Mouse (Mus musculus): ENCODE data around the gene Ptpn7. TPM values are rescaled to one million over a fixed set of nuclear protein-coding genes. Genes with fewer than 3 reads are reported as not detected.
"Not testable (repeated sequence)": the region's sequence is repeated elsewhere in the genome, so short reads cannot be mapped to it uniquely, and the experiment has no call there.

Ptpn7 gene
- polyA plus RNA-seq, 1 experiment, result 0.29 TPM

GRCm38 (mm10) chr1:135182975-135183374 is 50.5 kb downstream of the Ptpn7 start:
- 82% methylated on average over 3 of the region's 3 CpGs for WGBS
- Histone ChIP-seq H3K27ac (ENCODE audit: insufficient read depth, low read length) (no peak overlapping the region), H3K4me1 (ENCODE audit: control insufficient read depth, insufficient read depth, low read length) (peaks cover 11% of the 10 kb centered on the region), H3K27me3 (ENCODE audit: control insufficient read depth, insufficient read depth, low read length) (no peaks in the 10 kb centered on the region), H3K4me3 (replicated peaks; ENCODE audit: insufficient read depth, low read depth, low read length) (no peak overlapping the region)
- no peak for DNase-seq
- no peak for TF ChIP-seq CTCF (IDR thresholded peaks at IDR 0.05; ENCODE audit: borderline replicate concordance, insufficient read depth, low read depth, low read length)

- no peak for DNase-seq
- H3K27me3 ChIP-seq (ENCODE audit: control insufficient read depth, insufficient read depth, low read length), result no peaks in the 10 kb centered on the region
- WGBS, result 83% methylated on average over 4 of the region's 4 CpGs
- H3K27ac ChIP-seq (ENCODE audit: insufficient read depth, low read length), result no peak overlapping the region
- peaks cover 13% of the 10 kb centered on the region for H3K4me1 ChIP-seq (ENCODE audit: control insufficient read depth, insufficient read depth, low read length)
- no peak for TF ChIP-seq CTCF (IDR thresholded peaks at IDR 0.05; ENCODE audit: borderline replicate concordance, insufficient read depth, low read depth, low read length)
- TF ChIP-seq POLR2A (IDR thresholded peaks at IDR 0.05; ENCODE audit: borderline replicate concordance, insufficient read depth, low read length), result no peak
- no peak overlapping the region for H3K4me3 ChIP-seq (replicated peaks; ENCODE audit: insufficient read depth, low read depth, low read length)
Measured at GRCm38 (mm10) chr1:135183448-135183847, 50.9 kb downstream of the Ptpn7 start.

GRCm38 (mm10) chr1:135183941-135184570 is 51.6 kb downstream of the Ptpn7 start:
- H3K27me3 ChIP-seq (ENCODE audit: control insufficient read depth, insufficient read depth, low read length), result no peaks in the 10 kb centered on the region
- 85% methylated on average over 11 of the region's 11 CpGs for WGBS
- DNase-seq, result no peak
- no peak for TF ChIP-seq CTCF (IDR thresholded peaks at IDR 0.05; ENCODE audit: borderline replicate concordance, insufficient read depth, low read depth, low read length)
- no peak for TF ChIP-seq POLR2A (IDR thresholded peaks at IDR 0.05; ENCODE audit: borderline replicate concordance, insufficient read depth, low read length)
- H3K4me3 ChIP-seq (replicated peaks; ENCODE audit: insufficient read depth, low read depth, low read length), result no peak overlapping the region
- peaks cover 13% of the 10 kb centered on the region for H3K4me1 ChIP-seq (ENCODE audit: control insufficient read depth, insufficient read depth, low read length)
- no peak overlapping the region for H3K27ac ChIP-seq (ENCODE audit: insufficient read depth, low read length)

- WGBS, result 75% methylated on average over 5 of the region's 5 CpGs
- no peak for DNase-seq
- H3K27ac ChIP-seq (ENCODE audit: insufficient read depth, low read length), result no peak overlapping the region
- no peak overlapping the region for H3K4me3 ChIP-seq (replicated peaks; ENCODE audit: insufficient read depth, low read depth, low read length)
- peaks cover 13% of the 10 kb centered on the region for H3K4me1 ChIP-seq (ENCODE audit: control insufficient read depth, insufficient read depth, low read length)
- no peaks in the 10 kb centered on the region for H3K27me3 ChIP-seq (ENCODE audit: control insufficient read depth, insufficient read depth, low read length)
- TF ChIP-seq CTCF (IDR thresholded peaks at IDR 0.05; ENCODE audit: borderline replicate concordance, insufficient read depth, low read depth, low read length) (no peak), POLR2A (IDR thresholded peaks at IDR 0.05; ENCODE audit: borderline replicate concordance, insufficient read depth, low read length) (no peak)
Measured at GRCm38 (mm10) chr1:135185936-135186335, 53.4 kb downstream of the Ptpn7 start.

GRCm38 (mm10) chr1:135186427-135186826 is 53.9 kb downstream of the Ptpn7 start:
- 25% methylated on average over 8 of the region's 8 CpGs for WGBS
- Histone ChIP-seq H3K4me3 (replicated peaks; ENCODE audit: insufficient read depth, low read depth, low read length) (no peak overlapping the region), H3K4me1 (ENCODE audit: control insufficient read depth, insufficient read depth, low read length) (peaks cover 13% of the 10 kb centered on the region), H3K27ac (ENCODE audit: insufficient read depth, low read length) (no peak overlapping the region), H3K27me3 (ENCODE audit: control insufficient read depth, insufficient read depth, low read length) (no peaks in the 10 kb centered on the region)
- DNase-seq, result peak; percentile 29 to 50
- TF ChIP-seq POLR2A (IDR thresholded peaks at IDR 0.05; ENCODE audit: borderline replicate concordance, insufficient read depth, low read length) (no peak), CTCF (IDR thresholded peaks at IDR 0.05; ENCODE audit: borderline replicate concordance, insufficient read depth, low read depth, low read length) (no peak)

- not testable (repeated sequence) for H3K4me3 ChIP-seq (replicated peaks; ENCODE audit: insufficient read depth, low read depth, low read length); H3K27ac ChIP-seq (ENCODE audit: insufficient read depth, low read length); H3K27me3 ChIP-seq (ENCODE audit: control insufficient read depth, insufficient read depth, low read length); DNase-seq
- 81% methylated on average over 2 of the region's 2 CpGs for WGBS
- peaks cover 11% of the 10 kb centered on the region for H3K4me1 ChIP-seq (ENCODE audit: control insufficient read depth, insufficient read depth, low read length)
Measured at GRCm38 (mm10) chr1:135187016-135187415, 54.5 kb downstream of the Ptpn7 start.

GRCm38 (mm10) chr1:135188197-135188596 is 55.7 kb downstream of the Ptpn7 start:
- peak in 1 of 2 experiments; percentile 57 for DNase-seq
- no peak overlapping the region for H3K4me3 ChIP-seq (replicated peaks; ENCODE audit: insufficient read depth, low read depth, low read length)
- H3K4me1 ChIP-seq (ENCODE audit: control insufficient read depth, insufficient read depth, low read length), result peaks cover 7% of the 10 kb centered on the region
- TF ChIP-seq CTCF (IDR thresholded peaks at IDR 0.05; ENCODE audit: borderline replicate concordance, insufficient read depth, low read depth, low read length), result no peak
- no peak for TF ChIP-seq POLR2A (IDR thresholded peaks at IDR 0.05; ENCODE audit: borderline replicate concordance, insufficient read depth, low read length)
- H3K27ac ChIP-seq (ENCODE audit: insufficient read depth, low read length), result no peak overlapping the region
- 18% methylated on average over 3 of the region's 3 CpGs for WGBS
- no peaks in the 10 kb centered on the region for H3K27me3 ChIP-seq (ENCODE audit: control insufficient read depth, insufficient read depth, low read length)

- no peak for TF ChIP-seq CTCF (IDR thresholded peaks at IDR 0.05; ENCODE audit: borderline replicate concordance, insufficient read depth, low read depth, low read length)
- TF ChIP-seq POLR2A (IDR thresholded peaks at IDR 0.05; ENCODE audit: borderline replicate concordance, insufficient read depth, low read length), result no peak
- Histone ChIP-seq H3K4me1 (ENCODE audit: control insufficient read depth, insufficient read depth, low read length) (peaks cover 9% of the 10 kb centered on the region), H3K4me3 (replicated peaks; ENCODE audit: insufficient read depth, low read depth, low read length) (no peak overlapping the region), H3K27me3 (ENCODE audit: control insufficient read depth, insufficient read depth, low read length) (no peaks in the 10 kb centered on the region), H3K27ac (ENCODE audit: insufficient read depth, low read length) (no peak overlapping the region)
- no peak for DNase-seq
- 75% methylated on average over 4 of the region's 4 CpGs for WGBS
Measured at GRCm38 (mm10) chr1:135189186-135189585, 56.7 kb downstream of the Ptpn7 start.

GRCm38 (mm10) chr1:135194335-135194734 is 61.8 kb downstream of the Ptpn7 start:
- H3K27me3 ChIP-seq (ENCODE audit: control insufficient read depth, insufficient read depth, low read length); H3K4me3 ChIP-seq (replicated peaks; ENCODE audit: insufficient read depth, low read depth, low read length); H3K27ac ChIP-seq (ENCODE audit: insufficient read depth, low read length); H3K4me1 ChIP-seq (ENCODE audit: control insufficient read depth, insufficient read depth, low read length): not testable (repeated sequence)
- peak; percentile 55 to 75 for DNase-seq
- WGBS, result 6% methylated on average over 5 of the region's 5 CpGs
